Mouse (Mus musculus) brain, adult 2 months (tissue): ENCODE measurements around the gene Lrwd1.
"Not testable (repeated sequence)": the region's sequence is repeated elsewhere in the genome, so short reads cannot be mapped to it uniquely, and the experiment has no call there.

Experiments used
- DNase-seq: peaks from one replicate; pipeline ENCODE4 v3.0.0; 2011; ENCODE audit warnings: low read depth, low spot score

The Lrwd1 gene

DNA sequence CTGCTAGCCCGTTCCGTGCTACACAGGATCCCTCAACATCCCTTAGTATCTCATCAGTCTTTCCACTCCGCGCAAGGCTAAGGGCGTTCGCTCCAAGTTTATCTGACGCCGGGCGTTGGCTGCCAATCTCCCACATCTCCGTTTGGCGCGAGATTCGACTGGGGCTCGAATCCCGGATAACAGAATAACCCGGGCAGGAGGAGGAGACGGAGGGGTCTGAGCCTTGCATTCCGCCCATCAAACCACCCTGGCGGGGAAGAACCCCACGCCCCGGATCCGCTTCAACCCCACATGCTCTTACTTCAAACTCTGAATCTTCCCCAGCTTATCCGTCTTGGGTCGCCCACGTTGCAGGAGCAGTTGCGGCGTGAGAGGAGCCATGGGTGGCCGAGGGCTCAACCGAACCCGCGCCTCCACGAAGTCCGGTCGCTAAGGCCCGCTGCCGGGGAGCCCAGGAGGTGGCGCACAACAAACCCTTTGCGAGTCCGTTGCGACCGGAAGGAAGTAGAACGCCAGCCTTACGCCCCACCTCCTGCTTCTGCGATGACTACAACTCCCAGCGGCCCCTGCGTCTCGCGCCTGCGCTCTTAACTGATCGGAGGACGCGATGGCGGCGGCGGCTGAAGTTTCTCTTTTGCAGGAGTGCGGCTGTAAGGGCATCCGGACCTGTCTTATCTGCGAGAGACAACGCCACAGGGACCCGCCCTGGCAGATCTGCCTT, at the start of gene Lrwd1, which contains the start of gene Alkbh4:
Gene Lrwd1, minus strand, starts transcription at position 504 of the 721 bp plus-strand sequence.
Gene Alkbh4, plus strand, starts transcription at position 576 of the 721 bp plus-strand sequence.
- DNase-seq: peak; percentile 99

GRCm38 (mm10) chr5:136183766-136184165, 47.9 kb upstream of the Lrwd1 start:
- DNase-seq: peak; percentile 31

- DNase-seq: no peak
These were observed 47.0 kb upstream of the Lrwd1 start for GRCm38 (mm10) chr5:136182830-136183229.

DNA sequence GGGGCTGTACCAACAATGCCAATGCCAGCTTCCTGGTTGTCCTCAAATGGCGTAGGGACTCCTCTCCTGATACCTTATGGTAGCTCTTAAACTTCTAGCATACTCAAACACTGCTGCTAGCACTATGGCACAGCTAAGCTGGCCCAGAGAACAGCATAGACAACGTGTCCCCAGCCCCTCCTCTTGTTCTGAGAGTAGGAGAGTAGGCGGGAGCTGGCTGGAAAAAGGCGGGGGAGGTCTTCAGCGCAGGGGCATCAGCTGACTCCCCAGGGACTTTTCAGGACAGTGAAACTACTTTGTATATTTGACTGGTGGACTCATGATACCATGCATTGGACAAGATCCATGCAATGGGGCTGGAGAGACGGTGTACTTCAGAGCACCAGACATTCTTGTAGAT, 46.2 kb upstream of the Lrwd1 start:
- DNase-seq: peak; percentile 81

DNA sequence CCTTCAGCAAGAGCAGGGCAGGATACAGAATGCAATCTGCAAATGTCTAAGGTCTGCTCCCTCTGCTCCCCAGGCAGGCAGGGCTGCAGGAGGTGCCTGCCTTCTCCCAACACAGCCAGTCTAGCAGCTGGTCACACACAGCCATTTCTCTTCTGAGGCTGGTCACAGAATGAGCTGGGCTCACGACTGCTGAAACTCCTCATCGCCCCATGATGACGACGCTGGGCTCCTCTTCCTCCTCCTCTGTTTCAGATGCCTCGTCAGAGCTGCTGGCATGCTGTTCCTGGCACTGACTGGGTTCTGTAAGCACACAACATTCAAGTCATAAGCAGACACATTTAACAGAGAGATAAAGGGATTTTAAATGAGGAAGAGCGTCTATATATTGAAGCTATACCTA, 45.3 kb upstream of the Lrwd1 start:
- peak; percentile 69 for DNase-seq

DNA sequence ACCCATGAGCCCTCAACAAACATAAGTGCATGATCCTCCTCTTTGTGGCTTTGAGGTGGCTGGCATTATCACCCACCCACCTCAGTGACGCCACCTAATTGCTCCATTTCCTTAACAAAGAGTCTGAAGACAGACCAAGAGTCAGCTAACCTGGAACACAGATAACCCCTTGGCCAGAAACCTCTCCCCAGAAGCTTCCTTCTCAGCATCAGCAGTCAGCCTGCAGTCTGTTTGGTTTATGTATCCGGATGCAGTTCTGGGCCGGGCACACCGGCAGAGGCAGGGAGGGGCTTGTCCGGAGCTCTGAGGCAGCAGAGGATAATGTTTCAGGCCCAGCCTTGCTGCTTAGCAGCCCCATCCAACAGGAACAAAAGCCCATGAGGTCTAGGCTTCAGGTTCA, 43.7 kb upstream of the Lrwd1 start:
- no peak for DNase-seq

GRCm38 (mm10) chr5:136173606-136174463, 38.0 kb upstream of the Lrwd1 start:
- DNase-seq: peak; percentile 80

DNA sequence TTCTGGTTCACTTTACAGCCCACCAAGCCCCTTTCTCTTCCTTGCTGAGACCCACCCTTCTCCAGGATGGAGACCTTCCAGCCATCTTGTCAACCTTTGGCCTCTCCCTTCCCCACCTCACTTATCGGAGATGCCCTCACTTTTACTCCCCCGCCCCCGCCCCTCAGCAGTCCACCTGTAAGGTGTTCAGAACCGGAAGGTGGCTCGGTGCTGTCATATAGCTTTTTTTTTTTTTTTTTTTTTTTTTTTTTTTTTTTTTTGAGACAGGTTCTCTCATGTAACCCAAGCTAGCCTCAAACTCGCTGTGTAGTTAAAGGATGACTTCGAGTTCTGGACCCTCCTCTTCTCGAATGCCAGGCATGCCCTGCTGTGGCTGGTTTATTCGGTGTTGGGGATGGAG, 37.1 kb upstream of the Lrwd1 start:
- DNase-seq: no peak

GRCm38 (mm10) chr5:136171363-136172341, 35.8 kb upstream of the Lrwd1 start:
- peak; percentile 45 for DNase-seq

DNA sequence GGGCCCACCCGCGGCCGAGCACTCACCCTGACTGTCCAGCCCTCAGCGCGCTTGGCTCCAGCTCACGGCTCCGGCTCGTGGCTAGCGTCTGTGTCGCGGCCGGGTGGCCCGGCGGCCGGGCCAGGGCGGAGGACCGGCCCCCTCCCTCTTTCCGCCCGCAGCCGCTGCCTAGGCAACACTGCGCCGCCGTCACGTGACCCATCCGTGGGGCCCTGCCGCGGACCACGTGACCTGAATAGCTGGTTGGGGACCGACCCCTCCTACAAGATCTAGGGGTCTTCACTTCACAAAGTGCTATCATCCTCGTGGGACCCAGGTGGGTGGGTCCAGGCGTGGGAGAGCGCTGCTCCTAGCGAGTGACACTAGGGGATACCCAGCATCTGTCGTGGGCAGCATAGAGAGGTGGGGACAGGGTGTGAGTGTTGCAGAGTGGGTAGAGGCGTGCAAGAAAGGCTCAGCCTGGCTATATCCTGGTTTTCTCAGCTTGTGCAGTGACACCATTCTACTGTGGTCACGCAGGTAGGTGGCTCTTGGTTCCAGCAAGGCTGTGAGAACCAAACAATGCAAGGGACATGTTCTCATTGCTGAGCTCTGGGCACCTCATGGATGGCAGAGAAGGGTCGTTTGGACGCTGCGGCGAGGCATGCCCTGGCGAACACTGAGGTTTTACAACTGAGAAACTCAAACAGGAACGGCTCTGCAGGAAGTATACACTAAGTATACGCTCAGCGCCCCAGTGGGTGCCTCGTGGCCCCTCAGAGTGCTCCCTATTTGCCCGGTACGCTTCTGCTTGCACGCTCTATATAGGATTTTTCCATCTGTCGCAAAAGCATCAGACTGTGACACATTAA, 34.9 kb upstream of the Lrwd1 start, which contains the start of gene Orai2:
Gene Orai2, minus strand, starts transcription at position 202 of the 851 bp plus-strand sequence.
- DNase-seq: peak; percentile 87

DNA sequence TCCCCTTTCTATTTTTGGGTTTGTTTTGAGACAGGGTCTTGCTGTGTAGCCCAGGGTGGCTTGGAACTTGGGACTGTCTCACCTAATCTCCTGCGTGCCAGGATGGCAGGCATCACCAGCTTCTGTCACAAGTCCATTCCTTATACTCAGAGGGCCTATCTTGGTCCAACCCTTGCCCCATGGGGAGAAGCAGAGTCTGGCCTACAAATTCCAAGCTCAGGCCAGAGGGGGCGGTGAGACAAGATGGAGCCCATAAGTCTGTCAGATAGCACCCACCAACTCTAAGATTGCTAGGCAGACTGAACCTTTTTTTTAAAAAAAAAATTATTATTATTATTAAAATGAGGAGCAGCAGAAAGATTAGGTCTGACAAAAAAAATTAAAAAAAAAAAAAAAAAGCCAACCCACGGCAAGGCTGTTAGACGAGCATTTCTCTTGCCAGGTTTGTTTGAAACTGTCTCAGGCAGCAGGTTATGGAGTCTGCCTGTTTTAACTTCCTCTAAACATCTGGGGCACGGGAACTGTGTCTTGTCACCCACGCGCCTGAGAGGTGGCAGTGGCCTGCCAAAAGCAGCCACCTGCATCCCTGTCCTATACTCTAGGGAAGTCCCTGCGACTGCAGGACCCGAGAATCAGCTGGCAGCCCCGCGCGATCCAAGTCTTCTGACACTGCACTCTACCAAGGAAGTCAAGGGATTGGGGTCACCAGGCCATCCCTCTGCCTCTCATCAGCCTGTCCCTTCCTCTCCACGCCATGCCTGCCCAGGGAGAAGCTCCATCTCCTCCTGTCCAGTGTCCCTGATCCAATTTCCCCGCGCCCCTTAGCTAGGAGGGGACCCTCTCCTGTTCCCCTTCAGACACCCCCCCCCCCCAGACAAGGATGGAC, 34.0 kb upstream of the Lrwd1 start:
- DNase-seq: peak; percentile 75

DNA sequence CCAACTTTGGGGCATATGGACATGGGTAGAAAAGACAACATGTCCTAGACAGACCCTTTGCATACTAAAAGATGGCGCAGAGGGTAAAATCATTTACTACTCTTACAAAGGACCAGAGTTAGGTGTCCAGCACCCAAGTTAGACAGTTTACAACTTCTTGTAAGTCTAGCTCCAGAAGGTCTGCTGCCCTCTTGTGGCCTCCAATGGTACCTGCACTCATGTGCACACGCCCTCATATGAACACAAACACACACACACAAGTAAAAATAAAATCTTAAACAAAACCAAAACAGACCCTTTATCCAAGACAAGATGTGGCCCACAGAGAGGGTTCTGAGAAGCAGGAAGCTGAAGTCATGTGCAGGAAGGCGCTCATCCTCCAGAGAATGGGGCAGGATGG, 32.2 kb upstream of the Lrwd1 start:
- DNase-seq: no peak

DNA sequence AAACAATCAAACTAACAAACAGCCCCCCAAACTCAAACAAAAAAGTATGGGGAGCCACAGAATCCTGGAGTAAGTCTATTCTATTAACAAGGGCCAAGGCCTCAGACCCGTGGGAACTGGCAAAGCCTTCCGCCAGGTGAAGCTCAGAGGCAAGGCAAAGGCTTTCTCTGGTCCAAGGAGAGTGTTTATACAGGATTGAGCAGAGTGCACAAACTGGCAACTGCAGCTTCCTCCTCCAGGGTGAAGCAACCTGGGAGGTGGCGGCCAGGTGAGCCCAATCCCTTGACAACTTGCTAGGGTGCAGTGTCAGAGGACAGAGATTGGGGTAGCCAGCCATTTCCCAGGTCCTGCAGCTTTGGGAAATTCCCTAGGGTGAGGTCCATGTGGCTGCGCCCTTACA, 31.4 kb upstream of the Lrwd1 start:
- no peak for DNase-seq

- peak; percentile 65 for DNase-seq
These were observed 29.4 kb upstream of the Lrwd1 start for GRCm38 (mm10) chr5:136165246-136165645.

DNA sequence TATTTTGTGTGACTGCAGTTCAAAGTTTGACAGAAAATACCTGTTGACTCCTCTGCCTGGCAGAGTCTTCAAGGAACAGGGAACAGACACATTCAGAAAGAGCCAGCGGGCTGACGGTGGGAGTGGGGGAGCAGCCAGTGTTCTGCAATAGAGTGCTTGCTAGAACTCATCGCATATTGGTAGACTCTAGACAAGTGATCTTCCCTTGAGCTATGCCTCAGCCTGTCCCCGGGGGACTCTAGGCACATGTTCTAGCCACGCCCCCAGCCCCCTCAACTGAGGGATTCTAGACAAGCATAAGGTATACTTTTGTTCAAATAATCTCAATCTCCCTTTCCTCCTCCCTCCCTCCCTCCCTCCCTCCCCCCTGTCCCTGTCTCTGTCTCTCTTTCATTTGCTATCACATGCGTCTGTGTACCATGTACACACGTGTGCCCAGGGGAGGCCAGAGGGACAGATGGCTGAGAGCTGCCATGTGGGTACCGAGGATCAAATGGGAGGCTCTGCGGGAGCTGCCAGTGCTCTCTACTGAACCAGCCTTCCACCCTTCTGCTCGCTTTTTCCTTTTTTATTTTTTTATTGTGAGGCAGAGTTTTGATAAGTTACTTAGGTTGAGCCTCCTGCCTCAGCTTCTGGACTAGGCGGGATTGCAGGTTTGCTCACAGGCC, 28.1 kb upstream of the Lrwd1 start:
- peak; percentile 88 for DNase-seq

- not testable (repeated sequence) for DNase-seq
These were observed 24.2 kb upstream of the Lrwd1 start for GRCm38 (mm10) chr5:136160084-136160483.

- peak; percentile 39 for DNase-seq
These were observed 19.5 kb upstream of the Lrwd1 start for GRCm38 (mm10) chr5:136155399-136155798.

- no peak for DNase-seq
These were observed 16.5 kb upstream of the Lrwd1 start for GRCm38 (mm10) chr5:136152365-136152764.

- DNase-seq: not testable (repeated sequence)
These were observed 13.3 kb upstream of the Lrwd1 start for GRCm38 (mm10) chr5:136149134-136149576.
